ENCODE assay signal across 8 mouse cellular contexts in genomic region chr6:91527227-91527860, GRCm38 (mm10). TPM values are rescaled to one million over a fixed set of nuclear protein-coding genes. Genes with fewer than 3 reads are reported as not detected.
A peak's percentile ranks its signal among the peaks of the same experiment; 100 is the strongest.
DNase-seq lines count a peak whose midpoint lies in the region; ATAC-seq lines count a peak whose summit lies in the region.

No protein-coding gene starts in this region.

- no peak for DNase-seq in kidney, postnatal 4 days
- peak; percentile 29 for DNase-seq in CD4-positive helper T cell, adult 2 months (ENCODE audit: low read depth, low spot score)
- peak; percentile 71 for DNase-seq in Muller cell, postnatal 12 days (ENCODE audit: inconsistent ontology term)
- no peak for DNase-seq in ovary, postnatal 10 days (ENCODE audit: low spot score)
- no peak for DNase-seq in testis, postnatal 10 days (ENCODE audit: low spot score)

- peaks cover 26% of the 10 kb centered on the region for H3K36me3 ChIP-seq in kidney, embryonic 14.5 days (ENCODE audit: control insufficient read depth, insufficient read depth, low read length)
- H3K36me3 ChIP-seq in heart, embryonic 16.5 days (ENCODE audit: control insufficient read depth, insufficient read depth): peaks cover 6% of the 10 kb centered on the region; the same call in 1 of the 2 replicates
- peaks cover 26% of the 10 kb centered on the region for H3K36me3 ChIP-seq in neural tube, embryonic 15.5 days

- H3K27me3 ChIP-seq in kidney, embryonic 14.5 days (ENCODE audit: control insufficient read depth, insufficient read depth, low read length): no peaks in the 10 kb centered on the region
- H3K27me3 ChIP-seq in heart, embryonic 16.5 days (ENCODE audit: control insufficient read depth, insufficient read depth, low read length): no peaks in the 10 kb centered on the region
- no peaks in the 10 kb centered on the region for H3K27me3 ChIP-seq in neural tube, embryonic 15.5 days (replicated peaks)

- H3K4me3 ChIP-seq in kidney, embryonic 14.5 days (ENCODE audit: low read length): no peak overlapping the region
- no peak overlapping the region for H3K4me3 ChIP-seq in heart, embryonic 16.5 days (ENCODE audit: low read length)
- no peak overlapping the region for H3K4me3 ChIP-seq in neural tube, embryonic 15.5 days (replicated peaks)

- no peaks in the 10 kb centered on the region for H3K9me3 ChIP-seq in kidney, embryonic 14.5 days (ENCODE audit: control insufficient read depth, low read length)
- no peaks in the 10 kb centered on the region for H3K9me3 ChIP-seq in heart, embryonic 16.5 days (replicated peaks; ENCODE audit: control insufficient read depth, low read length)
- H3K9me3 ChIP-seq in neural tube, embryonic 15.5 days (replicated peaks): no peaks in the 10 kb centered on the region

- no peak overlapping the region for H3K9ac ChIP-seq in kidney, embryonic 14.5 days (ENCODE audit: low read depth, low read length)
- no peak overlapping the region for H3K9ac ChIP-seq in heart, embryonic 16.5 days (ENCODE audit: low read length)
- no peak overlapping the region for H3K9ac ChIP-seq in neural tube, embryonic 15.5 days (replicated peaks)

- 46% methylated on average over 5 of the region's 5 CpGs for WGBS in kidney, embryonic 14.5 days
- 44% methylated on average over 5 of the region's 5 CpGs for WGBS in heart, embryonic 16.5 days
- WGBS in neural tube, embryonic 15.5 days: 40% methylated on average over 5 of the region's 5 CpGs

- no peak overlapping the region for H3K4me2 ChIP-seq in kidney, embryonic 14.5 days (replicated peaks; ENCODE audit: low read depth, low read length)
- H3K4me2 ChIP-seq in heart, embryonic 16.5 days (ENCODE audit: low read depth, low read length): no peak overlapping the region
- H3K4me2 ChIP-seq in neural tube, embryonic 15.5 days: no peak overlapping the region

- peaks cover 3% of the 10 kb centered on the region; the same call in 1 of the 2 replicates for H3K4me1 ChIP-seq in kidney, embryonic 14.5 days (ENCODE audit: control insufficient read depth, insufficient read depth, low read length)
- H3K4me1 ChIP-seq in heart, embryonic 16.5 days (ENCODE audit: control insufficient read depth, insufficient read depth, low read length): peaks cover 11% of the 10 kb centered on the region
- 0 out of 2 replicates have a peak, but pooled peaks cover 4% of the 10 kb centered on the region for H3K4me1 ChIP-seq in neural tube, embryonic 15.5 days

- no peak overlapping the region for H3K27ac ChIP-seq in kidney, embryonic 14.5 days (ENCODE audit: low read depth, low read length)
- peak overlapping the region; percentile 62; the same call in 1 of the 2 replicates for H3K27ac ChIP-seq in heart, embryonic 16.5 days (ENCODE audit: low read length)
- no peak overlapping the region for H3K27ac ChIP-seq in neural tube, embryonic 15.5 days (replicated peaks)

- ATAC-seq in kidney, embryonic 14.5 days (ENCODE audit: low FRiP score, low TSS enrichment): 0 out of 2 replicates have a peak, but pooled peaks have one; percentile 33
- ATAC-seq in heart, embryonic 16.5 days (replicated peaks; ENCODE audit: extremely low read depth, insufficient read depth, low FRiP score): no peak; the same call in 1 of the 2 replicates
- peak; percentile 74 for ATAC-seq in neural tube, embryonic 15.5 days (ENCODE audit: low FRiP score)

RNA-seq across cellular contexts. Expression of gene Lsm3, which starts 11.6 kb away (rescaled TPM):
- polyA plus RNA-seq in kidney, embryonic 14.5 days (2014; fragmentation: Nextera tagmentation; extraction: Ambion mirVana): 332 and 459 TPM in 2 replicates
- polyA plus RNA-seq in heart, embryonic 16.5 days (2015; fragmentation: Nextera tagmentation; extraction: Ambion mirVana): 164 and 183 TPM in 2 replicates
- polyA plus RNA-seq in neural tube, embryonic 15.5 days (2015; fragmentation: Nextera tagmentation; extraction: Ambion mirVana): 147 and 168 TPM in 2 replicates

RNA-seq across cellular contexts. Expression of gene Xpc, which starts 11.7 kb away (rescaled TPM):
- polyA plus RNA-seq in kidney, embryonic 14.5 days (2014; fragmentation: Nextera tagmentation; extraction: Ambion mirVana): 15.8 and 25.4 TPM in 2 replicates
- polyA plus RNA-seq in heart, embryonic 16.5 days (2015; fragmentation: Nextera tagmentation; extraction: Ambion mirVana): 11.9 and 13.7 TPM in 2 replicates
- polyA plus RNA-seq in neural tube, embryonic 15.5 days (2015; fragmentation: Nextera tagmentation; extraction: Ambion mirVana): 16.5 and 17.4 TPM in 2 replicates

RNA-seq across cellular contexts. Expression of gene Tmem43, which starts 53.8 kb away (rescaled TPM):
- polyA plus RNA-seq in kidney, embryonic 14.5 days (2014; fragmentation: Nextera tagmentation; extraction: Ambion mirVana): 31.1 and 47.9 TPM in 2 replicates
- 27.6 and 29.7 TPM in 2 replicates for polyA plus RNA-seq in heart, embryonic 16.5 days (2015; fragmentation: Nextera tagmentation; extraction: Ambion mirVana)
- polyA plus RNA-seq in neural tube, embryonic 15.5 days (2015; fragmentation: Nextera tagmentation; extraction: Ambion mirVana): 41.8 and 42.9 TPM in 2 replicates

RNA-seq across cellular contexts. Expression of gene Chchd4, which starts 54.0 kb away (rescaled TPM):
- 31.7 and 33.1 TPM in 2 replicates for polyA plus RNA-seq in kidney, embryonic 14.5 days (2014; fragmentation: Nextera tagmentation; extraction: Ambion mirVana)
- polyA plus RNA-seq in heart, embryonic 16.5 days (2015; fragmentation: Nextera tagmentation; extraction: Ambion mirVana): 32.4 and 33.7 TPM in 2 replicates
- polyA plus RNA-seq in neural tube, embryonic 15.5 days (2015; fragmentation: Nextera tagmentation; extraction: Ambion mirVana): 40.0 and 40.3 TPM in 2 replicates

Comparison
In these comparisons a context has a peak if more than half of its experiments do, and no peak if none do; other contexts are left out.
1. DNase-seq: peak in CD4-positive helper T cell, adult 2 months (single experiment) and Muller cell, postnatal 12 days (single experiment); none in kidney, postnatal 4 days (0 of 2), ovary, postnatal 10 days (single experiment) and testis, postnatal 10 days (single experiment).